ENCODE assay signal across 14 mouse cellular contexts in genomic region chr12:40814659-40815363, GRCm38 (mm10).
DNase-seq lines count a peak whose midpoint lies in the region; ATAC-seq and TF ChIP-seq lines count a peak whose summit lies in the region.
"Had no signal": no experiment of that assay in that cellular context is flagged by ENCODE, and none has a peak within 500 bp of the region (broad histone marks: within the 10 kb centered on the region; RNA-seq: fewer than 3 reads in every experiment).

No protein-coding gene starts in this region.

- no peak overlapping the region for H3K27ac ChIP-seq in heart, postnatal 0 days (ENCODE audit: low read depth)
- no peak overlapping the region for H3K27ac ChIP-seq in lung, postnatal 0 days (ENCODE audit: low read length)
- no peak overlapping the region for H3K27ac ChIP-seq in ES-E14 (ENCODE audit: insufficient read depth, low read depth, low read length, poor library complexity, severe bottlenecking)
- H3K27ac ChIP-seq: heart, embryonic 13.5 days; hindbrain, embryonic 15.5 days; limb, embryonic 10.5 days had no signal

- DNase-seq in heart, postnatal 0 days (ENCODE audit: low spot score) = peak; percentile 35
- DNase-seq in heart, postnatal 36 days = no peak
- peak; percentile 77 for DNase-seq in lung, postnatal 0 days (ENCODE audit: low spot score)
- DNase-seq in lung, adult 18-20 months = no peak
- no peak for DNase-seq in ES-E14 (ENCODE audit: low read depth, low spot score)
- peak; percentile 68 for DNase-seq in brain, adult 2 months (ENCODE audit: low read depth, low spot score)
- no peak for DNase-seq in adrenal gland, postnatal 10 days
- DNase-seq: cerebellum, postnatal 36 days; lung, adult 2 months; right cerebral cortex, adult 18-20 months had no signal

- TF ChIP-seq EP300 in heart, postnatal 0 days (IDR thresholded peaks at IDR 0.05; ENCODE audit: low read depth) = no peak
- TF ChIP-seq EP300 in lung, postnatal 0 days (IDR thresholded peaks at IDR 0.05) = no peak

- no peak overlapping the region for H3K4me2 ChIP-seq in heart, postnatal 0 days (ENCODE audit: low read depth, low read length)
- no peak overlapping the region for H3K4me2 ChIP-seq in lung, postnatal 0 days (replicated peaks; ENCODE audit: low read depth, low read length)
- H3K4me2 ChIP-seq: heart, embryonic 13.5 days; hindbrain, embryonic 15.5 days had no signal

- H3K9me3 ChIP-seq in heart, postnatal 0 days (replicated peaks; ENCODE audit: control insufficient read depth, low read length) = no peaks in the 10 kb centered on the region
- no peaks in the 10 kb centered on the region for H3K9me3 ChIP-seq in lung, postnatal 0 days (ENCODE audit: low read length)
- no peaks in the 10 kb centered on the region for H3K9me3 ChIP-seq in ES-E14 (ENCODE audit: control insufficient read depth, insufficient read depth, low read depth, low read length)
- H3K9me3 ChIP-seq: G1E; heart, embryonic 13.5 days; hindbrain, embryonic 15.5 days; limb, embryonic 10.5 days had no signal

- in situ Hi-C loops in ES-E14 (cut with MboI; ENCODE audit: low sequenced_read_pairs in 2 of 2, unreplicated experiment in 2 of 2) = loop anchor here (25.0 kb wide), 2 partner anchors 228 to 553 kb away; no protein-coding TSS in a partner anchor

- intact Hi-C loops in heart, postnatal 36 days (cut with DNase I) = no loop called here

- no peak overlapping the region for H3K4me3 ChIP-seq in heart, postnatal 0 days (ENCODE audit: low read depth, low read length)
- H3K4me3 ChIP-seq in lung, postnatal 0 days (ENCODE audit: low read depth, low read length) = no peak overlapping the region
- no peak overlapping the region for H3K4me3 ChIP-seq in ES-E14 (ENCODE audit: insufficient read depth in 1 of 2, low read depth in 1 of 2, low read length in 2 of 2, poor library complexity in 1 of 2, severe bottlenecking in 1 of 2)
- H3K4me3 ChIP-seq: heart, embryonic 13.5 days; hindbrain, embryonic 15.5 days; limb, embryonic 10.5 days had no signal

- H3K36me3 ChIP-seq in heart, postnatal 0 days (replicated peaks; ENCODE audit: control insufficient read depth, insufficient read depth, low read length) = 0 out of 2 replicates have a peak, but pooled peaks cover 10% of the 10 kb centered on the region
- H3K36me3 ChIP-seq in lung, postnatal 0 days (ENCODE audit: insufficient read depth, low read length) = no peaks in the 10 kb centered on the region
- H3K36me3 ChIP-seq in ES-E14 (ENCODE audit: control insufficient read depth, insufficient read depth, low read length, poor library complexity, severe bottlenecking) = no peaks in the 10 kb centered on the region
- H3K36me3 ChIP-seq: G1E; limb, embryonic 10.5 days had no signal

- no peaks in the 10 kb centered on the region for H3K27me3 ChIP-seq in heart, postnatal 0 days (ENCODE audit: control insufficient read depth, insufficient read depth, low read length)
- no peaks in the 10 kb centered on the region for H3K27me3 ChIP-seq in lung, postnatal 0 days (replicated peaks; ENCODE audit: insufficient read depth, low read length)
- H3K27me3 ChIP-seq: heart, embryonic 13.5 days; hindbrain, embryonic 15.5 days had no signal

- ATAC-seq in heart, postnatal 0 days (ENCODE audit: insufficient read depth, low read depth) = no peak
- no peak for ATAC-seq in lung, postnatal 0 days

- TF ChIP-seq CTCF in heart, postnatal 0 days (IDR thresholded peaks at IDR 0.05; ENCODE audit: low read depth) = peak; percentile 64
- TF ChIP-seq CTCF in lung, postnatal 0 days (IDR thresholded peaks at IDR 0.05) = peak; percentile 65

- H3K9ac ChIP-seq in heart, postnatal 0 days (replicated peaks; ENCODE audit: low read depth, low read length) = no peak overlapping the region
- H3K9ac ChIP-seq in lung, postnatal 0 days (replicated peaks; ENCODE audit: low read depth) = no peak overlapping the region
- no peak overlapping the region for H3K9ac ChIP-seq in ES-E14 (ENCODE audit: insufficient read depth, low read depth, low read length, poor library complexity, severe bottlenecking)
- H3K9ac ChIP-seq: heart, embryonic 13.5 days; hindbrain, embryonic 15.5 days had no signal

- no peaks in the 10 kb centered on the region for H3K4me1 ChIP-seq in heart, postnatal 0 days (ENCODE audit: control insufficient read depth, insufficient read depth)
- H3K4me1 ChIP-seq in lung, postnatal 0 days (ENCODE audit: insufficient read depth, low read depth, low read length) = 0 out of 2 replicates have a peak, but pooled peaks cover 4% of the 10 kb centered on the region
- H3K4me1 ChIP-seq in ES-E14 (ENCODE audit: control insufficient read depth in 2 of 2, insufficient read depth in 2 of 2, low read length in 2 of 2, poor library complexity in 1 of 2) = peaks cover 0 to 2% of the 10 kb centered on the region in 2 experiments; a peak in 1 of 4 replicates
- H3K4me1 ChIP-seq: heart, embryonic 13.5 days; hindbrain, embryonic 15.5 days had no signal

TF ChIP-seq in ES-E14, 5 proteins besides CTCF, POLR2A, EP300 and RAD21:
- TF ChIP-seq HCFC1 (IDR thresholded peaks at IDR 0.05; ENCODE audit: borderline replicate concordance, insufficient read depth, low read length) (no peak), ZC3H11A (IDR thresholded peaks at IDR 0.05; ENCODE audit: borderline replicate concordance, low read depth, low read length) (peak; percentile 36; the same call in 1 of the 2 replicates), MAFK (IDR thresholded peaks at IDR 0.05; ENCODE audit: insufficient read depth, low read depth, low read length) (no peak), CHD2 (IDR thresholded peaks at IDR 0.05; ENCODE audit: low read depth, low read length) (no peak), ZNF384 (IDR thresholded peaks at IDR 0.05; ENCODE audit: low read depth, low read length) (peak; percentile 72)
TF ChIP-seq in ES-E14: peak in this region for 2.

Comparison
In these comparisons a context has a peak if more than half of its experiments do, and no peak if none do; other contexts are left out.
1. DNase-seq: peak in heart, postnatal 0 days (single experiment), lung, postnatal 0 days (single experiment) and brain, adult 2 months (single experiment); none in heart, postnatal 36 days (0 of 2), lung, adult 18-20 months (0 of 2), ES-E14 (single experiment) and adrenal gland, postnatal 10 days (single experiment).